Mouse (Mus musculus): Measurements from ENCODE around the gene Krt90. TPM values are rescaled to one million over a fixed set of nuclear protein-coding genes. Genes with fewer than 3 reads are reported as not detected.

Gene Krt90
- polyA plus RNA-seq, 1 experiment from 2014 or later: 0.09 TPM

GRCm38 (mm10) chr15:101506896-101507758 lies 55.6 kb downstream of the Krt90 start:
- Histone ChIP-seq H3K36me3 (no peaks in the 10 kb centered on the region), H3K4me3 (no peak overlapping the region), H3K9ac (replicated peaks) (no peak overlapping the region), H3K9me3 (no peaks in the 10 kb centered on the region), H3K27ac (replicated peaks) (no peak overlapping the region), H3K4me2 (replicated peaks) (no peak overlapping the region), H3K4me1 (no peaks in the 10 kb centered on the region), H3K27me3 (no peaks in the 10 kb centered on the region)
- ATAC-seq (replicated peaks): no peak
- 72% methylated on average over 14 of the region's 14 CpGs for WGBS

Small RNA genes within 50 kb of the gene (microRNA-seq; reads per million reads assigned to microRNA genes)
- gene Gm44393: not detected
- gene Gm44460: not detected

Other genes starting within 250 kb of the Krt90 start
- gene Krt80, start 192.8 kb downstream of the Krt90 start, polyA plus RNA-seq (2015; fragmentation: Nextera tagmentation; extraction: Ambion mirVana): 0.08 TPM in 1 of 2 replicates, not detected in the other
- gene Krt7, start 151.9 kb downstream of the Krt90 start, polyA plus RNA-seq (2015; fragmentation: Nextera tagmentation; extraction: Ambion mirVana): 0.26 and 0.46 TPM in 2 replicates
- 0.09 and 0.10 TPM in 2 replicates for gene Krt87, start 124.1 kb downstream of the Krt90 start, polyA plus RNA-seq (2015; fragmentation: Nextera tagmentation; extraction: Ambion mirVana)
- not detected in 2 replicates for gene Krt88, start 115.2 kb downstream of the Krt90 start, polyA plus RNA-seq (2015; fragmentation: Nextera tagmentation; extraction: Ambion mirVana)
- not detected in 2 replicates for gene Krt81, start 99.2 kb downstream of the Krt90 start, polyA plus RNA-seq (2015; fragmentation: Nextera tagmentation; extraction: Ambion mirVana)
- not detected in 2 replicates for gene Krt86, start 89.5 kb downstream of the Krt90 start, polyA plus RNA-seq (2015; fragmentation: Nextera tagmentation; extraction: Ambion mirVana)
- gene Krt83, start 71.4 kb downstream of the Krt90 start, polyA plus RNA-seq (2015; fragmentation: Nextera tagmentation; extraction: Ambion mirVana): not detected in 2 replicates
- not detected in 2 replicates for gene Gm49425, start 45.7 kb downstream of the Krt90 start, polyA plus RNA-seq (2015; fragmentation: Nextera tagmentation; extraction: Ambion mirVana)
- not detected in 2 replicates for gene Krt84, start 30.1 kb downstream of the Krt90 start, polyA plus RNA-seq (2015; fragmentation: Nextera tagmentation; extraction: Ambion mirVana)
- gene Krt82, start 12.3 kb downstream of the Krt90 start, polyA plus RNA-seq (2015; fragmentation: Nextera tagmentation; extraction: Ambion mirVana): not detected in 2 replicates
- gene Krt75, start 11.0 kb upstream of the Krt90 start, polyA plus RNA-seq (2015; fragmentation: Nextera tagmentation; extraction: Ambion mirVana): 0.08 TPM in 1 of 2 replicates, not detected in the other
- not detected in 2 replicates for gene Gm5414, start 65.2 kb upstream of the Krt90 start, polyA plus RNA-seq (2015; fragmentation: Nextera tagmentation; extraction: Ambion mirVana)
- gene Gm5478, start 84.4 kb upstream of the Krt90 start, polyA plus RNA-seq (2015; fragmentation: Nextera tagmentation; extraction: Ambion mirVana): not detected in 2 replicates
- not detected in 2 replicates for gene Krt6b, start 117.3 kb upstream of the Krt90 start, polyA plus RNA-seq (2015; fragmentation: Nextera tagmentation; extraction: Ambion mirVana)
- not detected in 2 replicates for gene Krt6a, start 131.4 kb upstream of the Krt90 start, polyA plus RNA-seq (2015; fragmentation: Nextera tagmentation; extraction: Ambion mirVana)
- 0.13 and 0.15 TPM in 2 replicates for gene Krt5, start 149.9 kb upstream of the Krt90 start, polyA plus RNA-seq (2015; fragmentation: Nextera tagmentation; extraction: Ambion mirVana)
- not detected in 2 replicates for gene Krt71, start 180.2 kb upstream of the Krt90 start, polyA plus RNA-seq (2015; fragmentation: Nextera tagmentation; extraction: Ambion mirVana)
- not detected in 2 replicates for gene Krt72, start 223.5 kb upstream of the Krt90 start, polyA plus RNA-seq (2015; fragmentation: Nextera tagmentation; extraction: Ambion mirVana)
- 0.43 and 1.1 TPM in 2 replicates for gene Krt73, start 239.4 kb upstream of the Krt90 start, polyA plus RNA-seq (2015; fragmentation: Nextera tagmentation; extraction: Ambion mirVana)